In genomic region chrX:12084698-12085097, GRCm38 (mm10) we compare ENCODE assay signal across 16 mouse cellular contexts.
"Had no signal": no experiment of that assay in that cellular context is flagged by ENCODE, and none has a peak within 500 bp of the region (broad histone marks: within the 10 kb centered on the region; RNA-seq: fewer than 3 reads in every experiment).

No protein-coding gene starts in this region.

- H3K9me3 ChIP-seq: limb, embryonic 15.5 days; liver, embryonic 12.5 days; midbrain, embryonic 10.5 days; midbrain, embryonic 15.5 days; neural tube, embryonic 13.5 days; stomach, embryonic 15.5 days had no signal

- DNase-seq: kidney, postnatal 10 days; kidney, postnatal 4 days; lung, embryonic 14.5 days; lung, postnatal 10 days; lung, postnatal 4 days; retina, postnatal 1 day; thymus, adult 2 months; thymus, postnatal 36 days had no signal

- H3K4me2 ChIP-seq: limb, embryonic 15.5 days; lung, embryonic 14.5 days; midbrain, embryonic 15.5 days; neural tube, embryonic 13.5 days; stomach, embryonic 15.5 days had no signal

- ATAC-seq: liver, embryonic 12.5 days; midbrain, embryonic 15.5 days had no signal

- H3K36me3 ChIP-seq: limb, embryonic 15.5 days; liver, embryonic 12.5 days; midbrain, embryonic 10.5 days; midbrain, embryonic 15.5 days; neural tube, embryonic 13.5 days; stomach, embryonic 15.5 days had no signal

- H3K9ac ChIP-seq: limb, embryonic 15.5 days; liver, embryonic 12.5 days; lung, embryonic 14.5 days; midbrain, embryonic 15.5 days; neural tube, embryonic 13.5 days; stomach, embryonic 15.5 days had no signal

- H3K4me3 ChIP-seq: layer of hippocampus, adult 2 months; left cerebral cortex, adult 2 months; limb, embryonic 15.5 days; liver, embryonic 12.5 days; midbrain, embryonic 10.5 days; midbrain, embryonic 15.5 days; neural tube, embryonic 13.5 days; stomach, embryonic 15.5 days had no signal

- H3K27ac ChIP-seq: layer of hippocampus, adult 2 months; left cerebral cortex, adult 2 months; limb, embryonic 15.5 days; liver, embryonic 12.5 days; midbrain, embryonic 10.5 days; midbrain, embryonic 15.5 days; neural tube, embryonic 13.5 days; stomach, embryonic 15.5 days had no signal
